Mouse (Mus musculus): ENCODE measurements at regions not wholly inside any gene's neighbourhood (a gene's known extent, or its start where the extent isn't known, plus 50 kb on each side); places are given as distances from the start of the nearest gene placed in this dataset.

- TF ChIP-seq CTCF (IDR thresholded peaks at IDR 0.05; ENCODE audit: low read depth) (no peak), EP300 (optimal IDR thresholded peaks at IDR 0.05) (no peak)
Measured at GRCm38 (mm10) chr5:111635092-111635491, 98.6 kb upstream of the Gm26897 start.

Measured in stomach, postnatal 0 days (tissue).